Mouse (Mus musculus) midbrain, embryonic 10.5 days (tissue): ENCODE results near the gene Gm28038. TPM values are rescaled to one million over a fixed set of nuclear protein-coding genes. Genes with fewer than 3 reads are reported as not detected.

Experiments used
- DNase-seq: peaks from one replicate; pipeline ENCODE4 v3.0.0-alpha.2; 2017; ENCODE audit warnings: low spot score
- H3K27ac ChIP-seq: fragments of 300-500 bp; sonication (generic); replicated peaks from 2 replicates; pipeline ENCODE4 v1.5.1; 2016; ENCODE audit warnings: mild to moderate bottlenecking
- H3K27me3 ChIP-seq: fragments of 300-500 bp; sonication (generic); 2 replicates; pipeline ENCODE4 v1.6.1; 2016; ENCODE audit warnings: low read depth, mild to moderate bottlenecking; ENCODE audit not compliant: poor library complexity, severe bottlenecking
- H3K36me3 ChIP-seq: fragments of 300-500 bp; sonication (generic); 2 replicates; pipeline ENCODE4 v1.6.1; 2016; ENCODE audit warnings: mild to moderate bottlenecking, moderate library complexity
- H3K4me1 ChIP-seq: fragments of 300-500 bp; sonication (generic); 2 replicates; pipeline ENCODE4 v1.6.1; 2016
- H3K4me3 ChIP-seq: fragments of 300-500 bp; sonication (generic); 2 replicates; pipeline ENCODE4 v1.5.1; 2016; ENCODE audit warnings: mild to moderate bottlenecking, moderate library complexity
- H3K9me3 ChIP-seq: fragments of 300-500 bp; sonication (generic); replicated peaks from 2 replicates; pipeline ENCODE4 v1.6.1; 2016; ENCODE audit warnings: mild to moderate bottlenecking
- whole genome bisulfite sequencing: fragments of 180-500 bp; shearing (Covaris S2); methylation state at CpG from one replicate; pipeline ENCODE4 v1.1.7; 2016; 5-methylcytosine and 5-hydroxymethylcytosine counted together
- polyA plus RNA-seq: library from polyadenylated mRNA; unstranded; fragments of >200 nt; fragmentation: Nextera tagmentation; extraction: Ambion mirVana; gene quantifications from 2 replicates; pipeline ENCODE4 v1.2.1, GENCODE M21; 2016

Gm28038 gene
- polyA plus RNA-seq, 1 experiment from 2014 or later: not detected

GRCm38 (mm10) chr2:30247681-30248080, 33.2 kb upstream of the Gm28038 start:
- peaks cover 5% of the 10 kb centered on the region for H3K4me1 ChIP-seq
- no peaks in the 10 kb centered on the region for H3K27me3 ChIP-seq
- H3K36me3 ChIP-seq: peaks cover 99% of the 10 kb centered on the region
- DNase-seq: no peak
- H3K4me3 ChIP-seq: no peak overlapping the region
- H3K27ac ChIP-seq: no peak overlapping the region
- WGBS: 76% methylated on average over 4 of the region's 4 CpGs
- H3K9me3 ChIP-seq: no peaks in the 10 kb centered on the region

- Histone ChIP-seq H3K27ac (no peak overlapping the region), H3K4me3 (no peak overlapping the region), H3K9me3 (no peaks in the 10 kb centered on the region), H3K27me3 (no peaks in the 10 kb centered on the region), H3K4me1 (peaks cover 5% of the 10 kb centered on the region), H3K36me3 (peaks cover 99% of the 10 kb centered on the region)
- no peak for DNase-seq
- 96% methylated on average over 3 of the region's 3 CpGs for WGBS
Measured at GRCm38 (mm10) chr2:30249182-30249581, 31.7 kb upstream of the Gm28038 start.

- no peak overlapping the region for H3K4me3 ChIP-seq
- H3K4me1 ChIP-seq: peaks cover 5% of the 10 kb centered on the region
- H3K27ac ChIP-seq: no peak overlapping the region
- H3K27me3 ChIP-seq: no peaks in the 10 kb centered on the region
- no peaks in the 10 kb centered on the region for H3K9me3 ChIP-seq
- WGBS: 86% methylated on average over 10 of the region's 10 CpGs
- no peak for DNase-seq
- H3K36me3 ChIP-seq: peaks cover 99% of the 10 kb centered on the region
Measured at GRCm38 (mm10) chr2:30250166-30251128, 30.4 kb upstream of the Gm28038 start.

- peaks cover 5% of the 10 kb centered on the region for H3K4me1 ChIP-seq
- no peaks in the 10 kb centered on the region for H3K27me3 ChIP-seq
- no peak overlapping the region for H3K27ac ChIP-seq
- H3K9me3 ChIP-seq: no peaks in the 10 kb centered on the region
- peaks cover 99% of the 10 kb centered on the region for H3K36me3 ChIP-seq
- DNase-seq: no peak
- WGBS: 88% methylated on average over 5 of the region's 5 CpGs
- H3K4me3 ChIP-seq: no peak overlapping the region
Measured at GRCm38 (mm10) chr2:30251417-30252104, 29.3 kb upstream of the Gm28038 start.

- H3K27me3 ChIP-seq: no peaks in the 10 kb centered on the region
- WGBS: 91% methylated on average over 3 of the region's 3 CpGs
- peaks cover 100% of the 10 kb centered on the region for H3K36me3 ChIP-seq
- no peak for DNase-seq
- H3K27ac ChIP-seq: no peak overlapping the region
- no peak overlapping the region for H3K4me3 ChIP-seq
- peaks cover 5% of the 10 kb centered on the region for H3K4me1 ChIP-seq
- H3K9me3 ChIP-seq: no peaks in the 10 kb centered on the region
Measured at GRCm38 (mm10) chr2:30252521-30252920, 28.3 kb upstream of the Gm28038 start.

- peaks cover 100% of the 10 kb centered on the region for H3K36me3 ChIP-seq
- 85% methylated on average over 5 of the region's 5 CpGs for WGBS
- no peak overlapping the region for H3K4me3 ChIP-seq
- H3K4me1 ChIP-seq: peaks cover 5% of the 10 kb centered on the region
- H3K9me3 ChIP-seq: no peaks in the 10 kb centered on the region
- no peak overlapping the region for H3K27ac ChIP-seq
- no peaks in the 10 kb centered on the region for H3K27me3 ChIP-seq
- no peak for DNase-seq
Measured at GRCm38 (mm10) chr2:30253809-30254208, 27.0 kb upstream of the Gm28038 start.

- 97% methylated on average over 42 of the region's 42 CpGs for WGBS
- peaks cover 5% of the 10 kb centered on the region for H3K4me1 ChIP-seq
- peaks cover 100% of the 10 kb centered on the region for H3K36me3 ChIP-seq
- no peak for DNase-seq
- H3K27me3 ChIP-seq: no peaks in the 10 kb centered on the region
- H3K4me3 ChIP-seq: no peak overlapping the region
- H3K27ac ChIP-seq: no peak overlapping the region
- H3K9me3 ChIP-seq: no peaks in the 10 kb centered on the region
Measured at GRCm38 (mm10) chr2:30255631-30256395, 25.0 kb upstream of the Gm28038 start.

GRCm38 (mm10) chr2:30256616-30257350, 24.1 kb upstream of the Gm28038 start:
- H3K36me3 ChIP-seq: peaks cover 100% of the 10 kb centered on the region
- peaks cover 2% of the 10 kb centered on the region for H3K4me1 ChIP-seq
- H3K9me3 ChIP-seq: no peaks in the 10 kb centered on the region
- WGBS: 96% methylated on average over 30 of the region's 30 CpGs
- no peak overlapping the region for H3K4me3 ChIP-seq
- no peak for DNase-seq
- H3K27ac ChIP-seq: no peak overlapping the region
- H3K27me3 ChIP-seq: no peaks in the 10 kb centered on the region

GRCm38 (mm10) chr2:30257699-30258460, 23.0 kb upstream of the Gm28038 start:
- WGBS: 89% methylated on average over 7 of the region's 7 CpGs
- no peaks in the 10 kb centered on the region; the same call in 1 of the 2 replicates for H3K4me1 ChIP-seq
- H3K9me3 ChIP-seq: no peaks in the 10 kb centered on the region
- H3K27me3 ChIP-seq: no peaks in the 10 kb centered on the region
- H3K4me3 ChIP-seq: no peak overlapping the region
- peaks cover 100% of the 10 kb centered on the region for H3K36me3 ChIP-seq
- DNase-seq: no peak
- no peak overlapping the region for H3K27ac ChIP-seq

- WGBS: 91% methylated on average over 4 of the region's 4 CpGs
- Histone ChIP-seq H3K9me3 (no peaks in the 10 kb centered on the region), H3K4me3 (no peak overlapping the region), H3K36me3 (peaks cover 100% of the 10 kb centered on the region), H3K4me1 (no peaks in the 10 kb centered on the region; the same call in 1 of the 2 replicates), H3K27me3 (no peaks in the 10 kb centered on the region), H3K27ac (no peak overlapping the region)
- DNase-seq: no peak
Measured at GRCm38 (mm10) chr2:30258600-30258999, 22.2 kb upstream of the Gm28038 start.

- Histone ChIP-seq H3K4me1 (no peaks in the 10 kb centered on the region; the same call in 1 of the 2 replicates), H3K27me3 (no peaks in the 10 kb centered on the region), H3K9me3 (no peaks in the 10 kb centered on the region), H3K36me3 (peaks cover 100% of the 10 kb centered on the region), H3K4me3 (no peak overlapping the region), H3K27ac (no peak overlapping the region)
- no peak for DNase-seq
- WGBS: 94% methylated on average over 15 of the region's 15 CpGs
Measured at GRCm38 (mm10) chr2:30259131-30260064, 21.4 kb upstream of the Gm28038 start.
